Mouse (Mus musculus) CD4-positive helper T cell, adult 2 months (primary cell): ENCODE data around the gene Mgat4a.

Experiments
- DNase-seq: peaks from one replicate; pipeline ENCODE4 v3.0.0-alpha.2; 2012; ENCODE audit warnings: low read depth, missing footprints, low spot score

Mgat4a gene

DNA sequence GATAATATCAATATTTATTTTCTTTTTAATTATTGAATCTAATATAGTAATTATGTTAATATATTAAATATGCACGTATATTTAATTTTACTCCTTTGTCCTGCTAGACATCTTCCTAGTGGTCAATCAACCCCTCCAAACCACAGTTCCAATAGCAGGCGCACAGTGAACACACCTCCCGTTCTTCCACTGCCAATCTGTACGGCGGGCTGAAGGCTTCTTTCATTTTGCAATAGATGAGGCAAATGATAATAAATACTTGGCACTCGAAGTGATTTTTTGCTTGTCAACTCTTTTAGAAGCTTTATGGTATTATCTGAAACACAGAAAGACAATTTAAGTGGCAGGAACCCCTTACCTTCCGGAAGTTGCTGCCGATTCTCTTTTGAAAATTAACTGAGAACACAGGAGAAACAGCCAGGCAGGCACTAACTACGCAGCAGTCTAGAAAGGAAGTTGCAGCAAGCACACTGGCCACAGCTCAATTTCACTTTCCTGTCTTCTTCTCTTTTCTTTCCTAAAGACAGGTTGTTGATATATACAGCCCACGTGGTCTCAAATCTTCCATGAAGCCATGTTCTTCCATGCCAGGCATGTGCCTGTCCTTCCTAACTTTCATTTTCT lies 45.0 kb downstream of the Mgat4a start:
- DNase-seq: peak; percentile 71

DNA sequence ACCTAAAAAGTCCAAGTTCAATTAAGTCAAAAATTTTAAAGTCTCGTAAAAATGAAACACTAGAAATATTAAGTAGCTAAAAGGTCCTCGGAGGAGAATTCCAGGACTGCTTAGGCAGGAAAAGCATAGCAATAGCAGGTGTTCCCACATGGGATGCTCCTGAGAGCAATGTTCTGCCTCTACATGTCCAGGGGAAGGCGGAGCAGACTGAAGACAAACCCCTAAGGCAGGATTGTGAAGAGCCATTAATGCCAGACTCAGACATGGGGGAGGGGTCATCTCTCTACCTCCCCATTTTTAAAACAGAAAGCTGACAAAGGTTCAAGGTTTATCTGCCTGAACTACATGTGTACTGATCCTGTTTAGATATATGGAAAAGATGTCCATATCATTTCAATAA lies 45.7 kb downstream of the Mgat4a start:
- no peak for DNase-seq

DNA sequence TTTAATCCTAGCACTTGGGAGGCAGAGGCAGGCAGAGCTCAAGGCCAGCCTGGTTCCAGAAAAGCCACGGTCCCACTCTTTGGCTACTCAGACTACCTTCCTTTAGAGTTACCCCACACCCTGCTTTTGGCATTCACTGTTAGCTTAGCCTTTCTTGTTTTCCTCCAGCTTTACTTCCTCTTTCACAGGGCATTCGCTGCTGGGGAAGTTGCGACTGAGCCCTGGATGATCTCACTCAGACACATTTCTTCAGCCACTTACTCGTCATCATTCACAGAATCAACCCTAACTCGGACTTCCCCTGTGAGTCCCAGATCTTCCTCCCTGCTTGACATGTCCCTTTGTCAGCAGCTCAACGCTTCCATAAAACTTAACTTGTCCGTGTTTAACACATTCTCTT lies 49.1 kb downstream of the Mgat4a start:
- DNase-seq: no peak

DNA sequence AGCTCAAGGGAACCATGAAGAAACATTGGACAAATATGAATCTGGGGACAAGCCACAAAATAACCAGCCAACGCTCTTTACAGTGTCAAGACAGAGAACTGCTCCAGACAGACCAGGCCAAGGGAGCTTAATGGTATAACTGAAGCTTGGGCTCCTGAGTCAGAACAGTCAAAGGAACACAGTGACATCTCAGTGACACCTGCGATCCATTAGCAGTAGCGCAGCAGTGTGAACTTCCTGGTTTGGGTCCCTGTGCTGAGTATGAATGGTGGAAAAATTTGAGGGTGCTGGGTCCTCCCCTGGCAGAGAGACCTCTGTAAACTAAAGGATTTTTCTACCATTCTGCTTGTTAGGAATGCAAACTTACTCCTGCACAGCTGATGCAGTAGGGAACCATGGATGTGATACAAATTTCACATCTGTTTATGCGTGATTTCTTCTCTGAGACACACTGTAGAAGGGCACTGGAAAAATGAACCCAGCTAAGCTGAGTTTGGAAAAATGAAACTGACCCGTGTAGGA lies 50.1 kb downstream of the Mgat4a start:
- DNase-seq: no peak

DNA sequence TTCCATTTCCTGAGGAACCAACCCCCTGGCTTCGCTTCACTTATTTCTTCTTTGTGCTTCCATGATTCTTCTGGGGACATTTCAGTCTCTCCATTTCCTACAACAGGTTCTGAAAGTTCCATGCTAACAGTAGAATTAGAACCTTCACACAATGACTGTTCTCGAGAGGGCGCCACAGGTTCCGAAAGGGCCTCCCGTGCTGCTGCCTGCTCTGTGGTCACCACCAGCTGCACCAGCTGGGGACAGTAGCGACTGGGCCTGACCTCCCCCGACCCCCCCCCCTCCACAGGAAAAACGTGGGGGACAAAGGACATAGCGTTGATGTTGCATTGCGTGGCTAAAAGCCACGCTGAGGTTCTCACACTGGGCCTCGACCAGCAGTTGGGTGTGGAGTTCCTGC lies 52.3 kb downstream of the Mgat4a start:
- DNase-seq: no peak

DNA sequence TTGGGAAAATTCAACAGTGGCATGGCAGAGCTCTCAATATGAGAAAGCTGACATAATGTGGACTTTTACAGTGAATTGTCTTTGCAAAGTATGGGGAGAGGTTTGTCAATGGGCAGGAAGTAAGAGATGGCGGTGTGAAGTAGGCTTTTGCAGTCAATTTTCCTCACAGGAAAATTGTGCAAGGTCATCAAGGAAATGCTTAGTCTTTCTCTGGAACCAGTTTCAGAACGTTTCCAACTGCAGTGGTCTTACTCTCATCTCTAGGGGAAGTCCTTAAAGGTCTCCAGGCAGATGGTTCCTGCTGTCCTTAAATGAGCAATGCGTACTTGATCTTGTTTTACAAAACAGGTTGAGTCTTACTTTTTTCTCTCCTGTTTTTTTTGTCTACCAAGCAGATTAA lies 53.8 kb downstream of the Mgat4a start:
- DNase-seq: no peak

DNA sequence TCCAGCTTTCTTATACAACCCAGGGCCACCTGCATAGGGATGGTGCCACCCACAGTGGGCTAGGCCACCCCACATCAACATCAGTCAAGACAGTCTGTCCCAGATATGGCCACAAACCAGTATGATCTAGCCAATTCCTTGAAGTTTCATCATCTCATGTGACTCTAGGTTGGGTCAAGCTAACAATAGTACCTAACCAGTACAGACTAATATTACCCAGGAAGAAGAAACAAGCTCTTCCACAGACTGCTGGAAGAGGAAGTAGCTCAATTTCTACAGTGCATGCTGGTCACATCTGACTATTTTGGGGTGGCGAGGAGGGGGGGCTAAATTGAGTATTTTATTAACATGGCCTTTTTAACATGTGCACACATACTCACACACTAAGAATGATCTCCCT lies 54.4 kb downstream of the Mgat4a start:
- DNase-seq: no peak

DNA sequence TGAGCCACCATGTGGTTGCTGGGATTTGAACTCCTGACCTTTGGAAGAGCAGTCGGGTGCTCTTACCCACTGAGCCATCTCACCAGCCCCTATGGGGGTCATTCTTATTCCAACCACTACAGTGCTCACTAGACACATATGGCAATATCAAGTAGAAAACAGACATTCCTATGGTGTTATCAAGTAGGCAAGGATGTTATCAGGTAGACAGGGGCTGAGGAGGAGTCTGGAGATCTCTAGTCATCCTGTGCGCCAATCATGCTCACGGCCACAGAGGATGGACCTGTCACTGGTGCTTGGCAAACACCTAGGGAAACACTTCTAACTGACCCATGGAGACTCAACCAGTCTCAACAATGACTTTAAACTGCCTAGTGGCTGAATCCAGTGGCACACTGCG lies 56.2 kb downstream of the Mgat4a start:
- no peak for DNase-seq

DNA sequence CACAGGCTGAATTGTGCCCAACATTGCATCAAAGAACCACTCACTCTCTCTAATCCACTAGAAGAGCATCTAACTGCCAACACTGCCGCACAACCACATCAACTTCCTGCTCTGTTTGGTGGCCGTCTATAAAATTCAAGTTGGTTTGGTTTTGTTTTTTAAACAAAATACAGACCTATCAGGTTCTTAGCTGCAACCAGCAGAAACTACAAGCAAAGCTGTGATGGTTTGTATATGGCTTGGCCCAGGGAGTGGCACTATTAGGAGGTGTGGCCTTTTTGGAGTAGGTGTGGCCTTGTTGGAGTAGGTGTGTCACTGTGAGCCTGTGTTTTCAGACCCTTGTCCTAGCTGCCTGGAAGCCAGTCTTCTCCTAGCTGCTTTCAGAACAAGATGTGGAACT lies 59.5 kb downstream of the Mgat4a start:
- DNase-seq: peak; percentile 53

DNA sequence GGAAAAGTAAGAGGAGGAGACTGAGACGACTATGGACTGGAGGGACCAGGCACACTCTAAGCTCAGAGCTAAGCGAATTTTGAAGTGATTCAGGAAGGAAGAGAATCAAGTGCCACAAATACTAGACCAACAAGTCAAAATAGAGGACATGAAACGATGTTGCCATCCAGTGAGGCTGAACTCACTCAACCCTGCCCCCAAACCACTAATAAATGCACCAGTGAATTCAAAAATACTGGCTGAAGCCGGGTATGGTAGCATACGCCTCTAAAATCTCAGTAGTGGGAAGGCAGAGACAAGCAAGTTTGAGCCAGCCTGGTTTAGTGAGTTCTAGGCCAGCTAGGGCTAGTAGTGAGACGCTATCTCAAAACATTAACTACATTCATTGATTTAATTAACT lies 60.1 kb downstream of the Mgat4a start:
- no peak for DNase-seq

DNA sequence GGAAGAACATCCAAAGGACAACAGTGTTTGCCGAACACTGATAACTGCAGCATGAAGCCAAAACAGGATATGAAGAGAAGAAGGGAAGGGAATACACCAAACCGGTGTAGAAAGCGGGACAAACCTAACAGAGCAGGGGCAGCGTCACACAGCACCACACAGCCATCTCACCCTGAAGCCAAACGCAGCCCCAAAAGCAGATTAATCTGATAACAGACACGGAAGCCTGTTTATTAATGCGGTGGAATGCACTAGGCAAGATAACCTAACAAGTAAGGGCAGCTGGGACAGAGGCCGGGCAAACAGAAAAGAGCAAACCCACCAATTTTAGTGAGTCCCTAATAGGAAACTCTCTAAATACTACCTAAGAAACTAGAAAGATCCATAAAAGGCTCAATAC lies 61.1 kb downstream of the Mgat4a start:
- DNase-seq: no peak

DNA sequence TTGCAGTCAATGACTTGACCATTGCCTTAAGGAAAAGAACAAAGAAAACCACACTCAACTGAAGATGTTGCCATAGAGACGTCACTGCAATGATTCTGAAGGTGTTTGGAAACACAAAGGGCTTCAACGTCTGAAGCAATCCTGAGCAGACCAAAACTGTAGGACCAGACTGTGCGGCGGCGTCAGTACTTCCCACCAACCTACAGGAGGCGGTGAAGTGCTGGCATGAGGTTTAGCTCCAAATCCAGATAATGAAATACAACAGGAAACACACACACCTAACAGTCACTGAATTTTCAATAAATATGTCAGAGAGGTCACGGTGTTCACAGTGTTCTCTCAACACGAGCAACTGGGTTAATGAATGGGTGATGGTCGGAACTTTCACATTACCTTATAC lies 61.7 kb downstream of the Mgat4a start:
- DNase-seq: peak; percentile 76

DNA sequence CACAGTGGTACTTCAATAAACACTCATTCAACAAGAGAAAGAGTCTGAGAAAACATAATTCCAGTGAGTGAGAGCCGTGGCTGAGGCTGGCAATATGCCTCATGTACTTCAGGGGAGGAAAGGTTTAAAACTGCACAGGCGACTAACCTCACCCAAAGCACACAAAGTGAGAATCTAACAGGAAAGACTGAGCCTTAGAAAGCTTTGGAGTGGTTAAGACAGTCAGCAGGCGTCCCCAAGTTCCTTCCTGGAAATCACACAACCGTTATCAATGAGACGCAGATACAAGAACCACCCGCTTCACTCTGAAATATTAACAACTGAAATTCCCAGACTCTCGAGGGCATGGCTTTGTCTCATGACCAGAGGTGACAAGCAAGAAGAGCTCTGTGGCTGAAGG lies 62.4 kb downstream of the Mgat4a start:
- DNase-seq: peak; percentile 69

DNA sequence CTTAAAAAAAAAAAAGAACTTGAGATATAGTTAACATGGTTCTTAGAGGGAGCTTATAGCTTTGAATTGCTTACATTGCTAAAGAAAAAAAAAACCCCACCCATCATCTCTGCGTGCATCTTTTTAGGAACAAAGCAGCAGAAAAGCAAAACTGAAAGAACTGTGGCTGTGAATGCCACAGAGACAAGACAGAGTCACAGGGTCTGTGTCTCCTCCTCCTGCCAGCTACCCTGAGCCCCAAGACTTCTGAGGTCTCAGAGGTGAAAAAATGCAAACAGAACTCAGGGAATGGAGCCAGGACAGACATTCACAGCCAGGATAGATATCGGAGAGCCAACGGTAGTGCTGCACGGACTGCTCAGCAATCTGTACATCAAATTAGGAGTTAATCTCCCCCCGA lies 62.9 kb downstream of the Mgat4a start:
- peak; percentile 83 for DNase-seq

DNA sequence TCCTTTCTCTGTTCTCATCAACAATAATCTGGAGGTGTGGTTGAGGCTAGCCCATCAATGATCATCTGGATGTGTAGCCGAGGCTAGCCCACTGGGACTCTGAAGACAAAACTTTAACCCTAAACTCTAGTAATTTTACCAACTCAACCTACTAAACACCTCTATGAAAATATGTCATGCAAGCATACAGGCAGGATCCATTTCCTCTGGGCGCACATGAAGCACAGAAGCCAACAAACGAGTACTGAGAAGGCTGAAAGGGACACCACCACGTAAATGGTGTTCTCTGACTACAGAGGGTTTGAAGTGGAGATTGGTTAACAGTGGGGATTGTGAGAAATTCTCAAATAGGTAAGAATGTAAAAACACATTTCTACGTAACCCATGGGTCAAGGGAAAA lies 63.6 kb downstream of the Mgat4a start:
- DNase-seq: no peak

DNA sequence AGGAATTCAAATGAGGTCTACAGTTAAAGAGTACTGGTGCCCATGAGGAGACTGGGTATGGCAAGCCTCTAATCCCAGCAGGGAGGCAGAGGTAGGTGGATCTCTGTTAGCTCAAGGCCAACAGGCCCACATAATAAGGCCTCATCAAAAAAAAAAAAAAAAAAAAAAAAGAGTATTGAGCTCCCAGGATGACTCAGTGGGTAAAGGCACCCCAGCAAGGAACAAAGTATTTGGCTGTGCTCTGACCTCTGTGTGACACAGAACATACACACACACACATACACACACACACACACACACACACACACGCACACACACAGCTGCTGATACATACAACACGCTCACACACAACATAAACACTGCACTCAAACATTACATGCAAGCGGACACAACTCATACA lies 65.5 kb downstream of the Mgat4a start:
- DNase-seq: no peak

DNA sequence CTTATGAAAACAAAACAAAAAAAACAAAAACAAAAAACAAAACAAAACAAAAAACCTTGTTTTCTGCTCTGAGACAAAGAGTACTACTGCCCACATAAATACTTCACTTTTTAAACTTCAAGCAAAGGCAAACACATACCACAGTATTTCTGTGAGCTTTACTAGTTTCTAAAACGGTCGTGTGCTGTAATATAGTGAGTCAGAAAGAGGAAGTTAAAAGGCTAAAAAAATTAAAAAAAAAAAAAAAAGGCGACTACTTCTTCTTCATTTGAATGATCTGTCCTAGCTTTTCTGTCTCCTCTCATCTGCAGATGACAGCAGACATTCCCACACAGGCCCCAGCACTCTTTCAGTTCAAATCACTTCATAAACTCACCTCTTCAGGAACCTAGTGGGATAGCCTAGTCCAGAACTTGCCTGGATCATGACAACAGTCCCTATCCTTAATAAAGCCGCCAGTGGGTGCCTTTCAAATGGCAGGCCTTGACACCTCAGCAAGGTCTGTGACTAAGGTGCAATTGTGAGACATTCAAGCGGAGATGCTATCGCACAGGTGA lies 66.1 kb downstream of the Mgat4a start:
- DNase-seq: no peak

DNA sequence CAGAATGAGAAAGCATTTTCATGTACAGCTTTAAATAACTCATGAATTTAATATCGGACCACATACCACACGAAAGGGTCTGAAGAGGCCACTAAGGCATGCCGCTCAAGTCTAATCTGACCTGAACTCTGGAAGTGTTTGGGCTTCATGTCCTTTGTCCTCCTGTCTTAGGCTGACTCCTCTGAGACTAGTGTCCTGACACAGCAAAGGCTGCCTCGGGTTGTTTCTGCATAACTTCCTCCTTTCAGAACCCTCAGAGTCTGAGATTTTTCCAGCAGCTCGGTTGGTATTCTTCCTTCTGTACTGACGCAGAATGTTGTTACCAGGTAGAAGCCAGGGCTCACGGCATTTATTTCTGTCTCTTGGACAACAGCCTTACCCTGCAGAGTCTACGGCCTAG lies 66.8 kb downstream of the Mgat4a start:
- DNase-seq: peak; percentile 39

DNA sequence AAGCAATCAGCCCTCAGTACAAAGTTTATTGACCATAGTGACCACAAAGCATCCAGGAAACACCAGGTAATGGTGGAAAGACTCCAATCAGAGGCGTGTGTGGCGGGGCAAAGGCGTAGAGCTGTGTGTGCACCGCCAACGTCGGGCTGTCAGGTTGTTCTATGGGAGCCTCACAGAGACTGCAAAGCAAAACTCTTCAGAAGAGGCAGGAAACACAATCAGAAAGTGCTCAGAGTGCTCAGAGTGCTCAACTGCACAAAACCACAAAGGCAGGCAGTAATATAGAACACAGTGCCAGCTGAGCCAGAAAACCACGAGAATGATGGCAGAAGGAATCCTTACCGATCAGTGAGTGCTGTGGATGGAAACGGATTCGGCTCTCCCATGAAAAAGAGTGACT lies 67.6 kb downstream of the Mgat4a start:
- DNase-seq: peak; percentile 76

DNA sequence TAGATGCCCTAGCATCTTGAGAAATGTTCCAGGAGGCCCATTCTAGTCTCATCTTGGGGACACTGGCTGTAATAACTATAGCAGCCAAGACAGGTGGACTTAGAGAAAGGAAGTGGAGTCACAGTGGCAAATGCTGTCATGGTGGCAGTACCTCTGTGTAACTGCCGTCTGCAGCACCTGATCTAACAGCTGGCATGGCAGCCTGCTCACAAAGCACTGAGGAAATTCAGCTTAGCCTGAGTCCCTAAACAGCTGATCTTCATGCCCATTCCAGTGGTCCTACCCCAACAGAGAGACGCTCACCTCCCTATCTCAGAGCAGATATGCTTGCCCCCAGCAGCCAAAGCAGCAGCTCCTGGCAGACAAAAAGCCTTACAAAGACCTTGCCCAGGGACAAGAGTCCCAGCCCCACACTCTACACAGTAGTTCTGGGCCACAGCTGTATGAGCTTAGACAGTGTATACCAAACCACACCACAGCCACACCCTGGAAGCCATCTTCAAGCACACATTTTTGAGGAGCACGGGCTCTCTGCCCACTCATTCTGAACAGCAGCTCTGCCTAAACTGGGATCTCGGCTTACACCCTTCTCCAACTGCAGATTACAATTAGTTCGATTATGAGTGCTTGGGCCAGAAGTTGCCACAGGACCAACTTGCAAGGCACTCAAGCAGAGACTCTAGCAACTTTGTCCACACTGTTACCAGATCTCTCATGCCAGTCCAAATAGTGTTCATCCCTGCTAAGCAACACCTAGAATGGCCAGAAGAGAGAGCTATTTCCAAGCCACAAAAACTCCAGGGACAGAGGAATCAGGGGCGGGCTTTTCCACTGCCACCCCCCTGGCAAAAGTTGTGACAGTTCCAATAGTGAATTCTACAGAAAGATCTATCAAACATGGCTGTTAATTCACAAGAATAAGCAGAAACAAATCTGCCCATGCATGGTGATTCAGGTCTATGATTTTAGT lies 69.4 kb downstream of the Mgat4a start:
- no peak for DNase-seq

DNA sequence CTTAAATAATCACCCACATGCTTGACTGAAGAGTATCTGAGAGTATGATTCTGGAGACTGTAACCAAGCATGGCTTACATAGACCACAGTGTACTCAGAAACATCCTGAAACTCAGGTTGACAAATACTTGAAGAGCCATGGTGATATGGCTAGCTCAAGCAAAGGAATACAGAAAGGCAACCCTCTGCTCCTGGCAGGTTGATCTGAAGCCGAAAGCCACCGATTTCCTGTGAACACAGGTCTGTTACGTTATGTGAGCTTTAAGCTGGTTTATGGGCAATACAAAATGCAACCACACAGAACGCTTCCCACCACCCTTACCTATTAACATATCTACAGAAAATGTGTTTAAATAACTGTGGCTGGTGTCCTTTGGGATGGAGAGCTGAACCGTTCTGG lies 71.8 kb downstream of the Mgat4a start:
- DNase-seq: peak; percentile 42

DNA sequence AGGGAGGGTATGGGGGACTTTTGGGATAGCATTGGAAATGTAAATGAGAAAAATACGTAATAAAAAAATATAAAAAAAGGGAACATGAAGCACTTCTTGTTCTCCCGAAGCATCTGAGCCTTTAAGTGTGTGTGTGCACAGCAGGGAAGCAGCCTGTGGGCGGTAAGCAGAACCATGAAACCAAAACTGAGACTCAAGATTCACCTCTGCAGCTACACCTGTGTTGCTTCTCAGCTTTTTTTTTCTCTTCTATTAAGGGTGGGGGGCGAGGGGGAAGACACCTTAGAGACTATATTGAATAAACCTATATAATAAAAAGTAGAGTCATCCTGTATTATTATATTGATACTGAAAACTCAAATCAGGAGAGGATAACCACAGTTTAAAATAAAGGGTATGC lies 73.0 kb downstream of the Mgat4a start:
- DNase-seq: no peak
